Mouse (Mus musculus) midbrain, embryonic 14.5 days (tissue): ENCODE data around the gene Zc3h18. TPM values are rescaled to one million over a fixed set of nuclear protein-coding genes. Genes with fewer than 3 reads are reported as not detected.

Experiments used
- ATAC-seq: fragments of 200-750 bp; cut with Nextera tagmentation; 2 replicates; pipeline ENCODE4 v1.8.0; 2017; ENCODE audit warnings: moderate number of reproducible peaks, moderate library complexity; ENCODE audit not compliant: low FRiP score, low TSS enrichment
- DNase-seq: peaks from one replicate; pipeline ENCODE4 v3.0.0-alpha.2; 2015
- H3K27ac ChIP-seq: fragments of 300-500 bp; sonication (generic); replicated peaks from 2 replicates; pipeline ENCODE4 v1.5.1; 2014; ENCODE audit warnings: mild to moderate bottlenecking, low read depth, low read length, moderate library complexity
- H3K27me3 ChIP-seq: fragments of 300-500 bp; sonication (generic); 2 replicates; pipeline ENCODE4 v1.6.1; 2014; ENCODE audit warnings: low read length, control low read depth, mixed read lengths; ENCODE audit not compliant: control insufficient read depth, insufficient read depth
- H3K36me3 ChIP-seq: fragments of 300-500 bp; sonication (generic); 2 replicates; pipeline ENCODE4 v1.6.1; 2014; ENCODE audit warnings: low read length, control low read depth; ENCODE audit not compliant: control insufficient read depth, insufficient read depth
- H3K4me1 ChIP-seq: fragments of 300-500 bp; sonication (generic); 2 replicates; pipeline ENCODE4 v1.6.1; 2014; ENCODE audit warnings: mild to moderate bottlenecking, antibody characterized with exemption, low read length, control low read depth; ENCODE audit not compliant: control insufficient read depth, insufficient read depth
- H3K4me2 ChIP-seq: fragments of 300-500 bp; sonication (generic); 2 replicates; pipeline ENCODE4 v1.6.1; 2014; ENCODE audit warnings: mild to moderate bottlenecking, low read length, moderate library complexity
- H3K4me3 ChIP-seq: fragments of 300-500 bp; sonication (generic); replicated peaks from 2 replicates; pipeline ENCODE4 v1.5.1; 2014; ENCODE audit warnings: low read depth, low read length
- H3K9ac ChIP-seq: fragments of 300-500 bp; sonication (generic); replicated peaks from 2 replicates; pipeline ENCODE4 v1.6.1; 2014; ENCODE audit warnings: mild to moderate bottlenecking, low read length, moderate library complexity
- H3K9me3 ChIP-seq: fragments of 300-500 bp; sonication (generic); 2 replicates; pipeline ENCODE4 v1.6.1; 2016; ENCODE audit warnings: low read length, control low read depth, mixed read lengths; ENCODE audit not compliant: control insufficient read depth
- WGBS: fragments of 180-500 bp; shearing (Covaris S2); extraction: QIAGEN DNeasy Blood & Tissue Kit; methylation state at CpG from one replicate; pipeline ENCODE4 v1.1.7; 2014; 5-methylcytosine and 5-hydroxymethylcytosine counted together
- polyA plus RNA-seq: library from polyadenylated mRNA; unstranded; fragments of >200 nt; fragmentation: Nextera tagmentation; extraction: Ambion mirVana; gene quantifications from 2 replicates; pipeline ENCODE4 v1.2.1, GENCODE M21; 2014

The Zc3h18 gene
- polyA plus RNA-seq, 1 experiment from 2014 or later: 27.9 TPM

DNA sequence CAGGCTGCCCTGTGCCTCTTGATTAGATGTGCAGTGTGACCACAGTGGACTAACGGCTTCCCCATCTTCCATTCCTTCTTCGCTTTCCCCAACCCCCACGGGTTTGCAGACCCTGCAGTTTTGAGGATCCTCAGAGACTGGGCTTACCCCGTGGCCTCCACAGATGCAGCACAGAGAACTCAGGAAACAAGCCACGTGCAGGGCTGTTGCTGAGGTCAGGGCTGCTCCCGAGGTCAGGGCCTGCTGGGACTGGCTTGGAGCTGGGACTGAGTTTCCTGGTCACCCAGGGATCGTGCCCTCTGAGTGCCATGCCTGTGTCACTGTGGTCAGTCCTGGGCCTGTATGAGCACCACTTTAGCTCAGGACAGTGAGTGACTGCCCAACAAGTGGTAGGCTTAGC lies 88.6 kb downstream of the Zc3h18 start:
- H3K9ac ChIP-seq: no peak overlapping the region
- H3K27me3 ChIP-seq: peaks cover 27% of the 10 kb centered on the region
- H3K9me3 ChIP-seq: no peaks in the 10 kb centered on the region
- H3K27ac ChIP-seq: no peak overlapping the region
- no peak overlapping the region for H3K4me2 ChIP-seq
- no peak for ATAC-seq
- 77% methylated on average over 7 of the region's 7 CpGs for WGBS
- H3K36me3 ChIP-seq: peaks cover 40% of the 10 kb centered on the region
- DNase-seq: no peak
- H3K4me3 ChIP-seq: no peak overlapping the region
- H3K4me1 ChIP-seq: peaks cover 6% of the 10 kb centered on the region; the same call in 1 of the 2 replicates

Other genes starting within 250 kb of the Zc3h18 start
- 2.3 TPM in 2 replicates for gene Zfpm1, start 94.5 kb upstream of the Zc3h18 start, polyA plus RNA-seq
- gene Trhr2, start 15.9 kb upstream of the Zc3h18 start, polyA plus RNA-seq: not detected in 2 replicates
- not detected in 2 replicates for gene Il17c, start 45.4 kb downstream of the Zc3h18 start, polyA plus RNA-seq
- 20.2 and 36.2 TPM in 2 replicates for gene Cyba, start 56.3 kb downstream of the Zc3h18 start, polyA plus RNA-seq
- 47.1 and 60.9 TPM in 2 replicates for gene Mvd, start 66.8 kb downstream of the Zc3h18 start, polyA plus RNA-seq
- gene Snai3, start 84.1 kb downstream of the Zc3h18 start, polyA plus RNA-seq: not detected in 2 replicates
- gene Rnf166, start 99.5 kb downstream of the Zc3h18 start, polyA plus RNA-seq: 33.7 and 34.4 TPM in 2 replicates
- gene Ctu2, start 99.5 kb downstream of the Zc3h18 start, polyA plus RNA-seq: 80.6 and 93.1 TPM in 2 replicates
- 1.0 and 4.6 TPM in 2 replicates for gene Piezo1, start 174.7 kb downstream of the Zc3h18 start, polyA plus RNA-seq
- 5.9 and 7.6 TPM in 2 replicates for gene Cdt1, start 191.4 kb downstream of the Zc3h18 start, polyA plus RNA-seq
- 146 and 161 TPM in 2 replicates for gene Aprt, start 200.3 kb downstream of the Zc3h18 start, polyA plus RNA-seq
- gene Galns, start 234.9 kb downstream of the Zc3h18 start, polyA plus RNA-seq: 5.5 and 6.3 TPM in 2 replicates
- 107 and 158 TPM in 2 replicates for gene Trappc2l, start 235.0 kb downstream of the Zc3h18 start, polyA plus RNA-seq
- not detected in 2 replicates for gene Pabpn1l, start 246.1 kb downstream of the Zc3h18 start, polyA plus RNA-seq